Mouse (Mus musculus) right cerebral cortex, postnatal 36 days (tissue): ENCODE data around the gene Olfr97.
"Not testable (repeated sequence)": the region's sequence is repeated elsewhere in the genome, so short reads cannot be mapped to it uniquely, and the experiment has no call there.

ENCODE experiments used
- DNase-seq, 2 experiments: peaks; one replicate each; pipeline ENCODE4 v3.0.0; 2022; ENCODE audit warnings: low spot score in 2 of 2, mixed read lengths in 1 of 2

The Olfr97 gene

GRCm38 (mm10) chr17:37237230-37237629, at the start of gene Olfr97:
Gene Olfr97, minus strand, starts transcription at chr17:37237330.
- DNase-seq: not testable (repeated sequence)

DNA sequence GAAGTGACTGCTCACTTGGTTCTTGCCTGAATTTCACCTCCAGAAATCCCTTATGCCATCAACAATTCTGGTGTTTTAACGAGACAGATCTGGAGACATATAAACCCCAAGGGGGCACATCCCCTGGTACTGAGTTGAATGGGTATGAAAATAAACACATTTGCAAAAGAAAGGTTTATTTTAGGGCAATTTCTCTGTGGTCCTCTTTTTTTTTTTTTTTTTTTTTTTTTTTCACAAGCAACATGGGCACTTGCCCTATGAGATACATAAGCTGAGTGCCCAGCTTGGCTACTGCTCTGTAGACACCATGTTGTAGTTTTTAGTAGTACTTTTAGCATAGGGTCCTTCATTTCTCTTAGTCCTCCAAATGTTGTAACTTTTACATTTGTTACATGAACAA, 46.2 kb upstream of the Olfr97 start, which contains the start of gene Olfr99:
TSS of gene Olfr99 (minus strand) at position 101 of the 400 bp plus-strand sequence.
- no peak for DNase-seq

DNA sequence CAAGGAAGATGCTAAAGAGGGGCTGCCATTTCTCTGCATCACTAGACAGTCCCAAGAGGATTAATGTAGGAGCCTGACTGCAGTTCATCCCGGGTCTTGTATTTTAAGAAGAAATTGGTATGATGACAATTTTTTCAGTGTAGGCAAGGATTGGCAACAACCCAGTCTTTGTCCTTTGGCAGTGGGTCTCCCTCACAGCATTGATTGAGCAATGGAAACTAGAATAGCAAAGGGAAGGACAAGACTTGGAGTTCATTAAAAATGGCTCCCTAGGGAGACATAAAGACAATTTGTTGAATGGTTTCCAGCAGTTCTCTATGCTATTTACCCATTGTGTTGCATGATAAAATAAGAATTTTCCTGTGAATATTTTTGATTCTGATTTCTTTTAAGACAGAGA, 43.2 kb upstream of the Olfr97 start:
- no peak for DNase-seq

DNA sequence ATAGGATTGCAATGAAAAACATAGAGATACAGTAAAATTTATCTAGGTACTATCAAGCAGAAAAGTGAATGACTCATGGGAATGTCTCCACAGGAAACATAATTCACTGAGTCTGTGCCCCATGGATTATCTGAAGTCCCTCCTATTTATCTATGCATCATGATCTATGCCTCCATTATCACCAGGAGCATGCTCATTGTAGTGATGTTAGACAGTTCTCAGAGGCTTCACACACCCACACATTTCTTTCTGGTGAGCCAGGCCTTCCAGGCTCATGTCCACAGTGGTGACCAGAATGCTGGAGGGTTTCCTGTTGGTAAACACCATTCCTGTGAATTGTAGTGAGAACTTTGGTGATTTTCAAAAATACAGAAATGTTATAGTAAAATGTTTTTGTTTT, 39.4 kb upstream of the Olfr97 start:
- no peak for DNase-seq

- no peak for DNase-seq
Observed at GRCm38 (mm10) chr17:37275626-37276248, 38.6 kb upstream of the Olfr97 start.

- DNase-seq: no peak
Observed at GRCm38 (mm10) chr17:37270702-37271092, 33.6 kb upstream of the Olfr97 start.

- DNase-seq: peak; percentile 78 to 86
Observed at GRCm38 (mm10) chr17:37270058-37270701, 33.0 kb upstream of the Olfr97 start, which contains the start of gene H2-M3. Gene H2-M3, plus strand, starts transcription at chr17:37270220.

DNA sequence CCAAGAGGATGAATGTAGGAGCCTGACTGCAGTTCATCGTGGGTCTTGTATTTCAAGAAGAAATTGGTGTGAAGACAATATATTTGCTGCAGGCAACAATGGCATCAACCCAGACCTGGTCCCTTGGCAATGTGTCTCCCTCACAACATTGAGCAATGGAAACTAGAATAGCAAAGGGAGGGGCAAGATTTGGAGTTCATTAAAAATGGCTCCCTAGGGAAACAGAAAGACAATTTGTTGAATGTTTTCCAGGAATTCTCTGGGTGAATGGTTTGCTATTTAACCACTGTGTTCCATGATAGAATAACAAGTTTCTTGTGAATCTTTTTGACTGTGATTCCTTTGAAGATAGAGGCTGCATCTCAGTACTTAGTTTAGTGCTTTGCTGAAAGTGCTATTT, 26.5 kb upstream of the Olfr97 start, which contains the start of gene Olfr98:
TSS of gene Olfr98 (minus strand) at position 124 of the 400 bp plus-strand sequence.
- no peak for DNase-seq

GRCm38 (mm10) chr17:37250544-37250943, 13.4 kb upstream of the Olfr97 start:
- no peak for DNase-seq

DNA sequence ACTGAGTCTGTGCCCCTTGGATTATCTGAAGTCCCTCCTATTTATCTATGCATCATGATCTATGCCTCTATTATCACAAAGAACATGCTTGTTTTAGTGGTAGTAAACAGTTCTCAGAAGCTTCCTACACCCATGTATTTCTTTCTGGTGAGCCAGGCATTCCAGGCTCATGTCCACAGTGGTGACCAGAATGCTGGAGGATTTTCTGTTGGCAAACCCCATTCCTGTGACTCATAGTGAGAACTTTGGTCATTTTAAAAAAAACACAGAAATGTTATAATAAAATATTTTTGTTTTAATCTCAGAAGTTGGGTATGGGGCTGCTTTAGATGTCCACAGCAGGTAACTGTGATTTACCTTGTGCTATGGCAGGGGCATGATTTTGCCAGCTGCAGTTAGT, 12.3 kb upstream of the Olfr97 start:
- DNase-seq: no peak

- peak in 1 of 2 experiments; percentile 8 for DNase-seq
Observed at GRCm38 (mm10) chr17:37246715-37247114, 9.6 kb upstream of the Olfr97 start.

DNA sequence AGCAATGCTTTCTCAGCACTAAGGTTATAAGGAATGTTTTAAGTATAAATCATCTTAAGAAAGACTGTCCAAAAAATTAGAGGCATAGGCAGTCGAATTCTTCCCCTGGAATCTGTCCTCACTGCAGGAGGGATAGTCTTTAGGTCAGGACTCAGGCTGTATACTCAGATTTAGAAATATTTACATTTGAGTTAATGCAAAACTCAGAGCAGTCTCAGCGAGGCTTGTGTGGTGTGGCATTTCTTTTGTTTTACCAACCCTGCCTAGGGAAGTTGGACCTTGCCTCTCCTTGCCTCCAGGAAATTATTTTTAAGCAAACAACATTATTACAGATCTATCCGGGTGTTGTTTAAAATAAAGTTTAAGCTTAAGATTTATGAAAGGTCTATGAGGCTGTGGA, 5.1 kb upstream of the Olfr97 start:
- DNase-seq: no peak

DNA sequence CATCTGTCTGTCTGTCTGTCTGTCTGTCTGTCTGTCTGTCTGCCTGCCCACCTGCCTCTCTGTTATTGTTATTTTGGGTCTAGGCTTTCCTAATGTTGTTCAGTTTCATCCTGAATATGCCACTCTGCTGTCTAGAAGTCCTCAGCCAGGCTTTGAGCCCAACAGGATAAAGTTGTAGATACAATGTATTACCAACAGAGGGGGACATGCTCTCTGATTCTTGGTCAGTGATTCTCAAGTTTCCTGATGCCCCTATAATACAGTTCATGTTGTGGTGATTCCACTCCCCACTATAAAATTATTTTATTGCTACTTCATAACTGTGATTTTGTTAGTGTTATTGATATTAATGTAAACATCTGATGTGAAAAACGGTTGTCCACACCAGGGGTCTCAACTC, 15.3 kb downstream of the Olfr97 start:
- no peak for DNase-seq

- no peak for DNase-seq
Observed at GRCm38 (mm10) chr17:37219846-37220245, 17.3 kb downstream of the Olfr97 start, which contains the start of gene Olfr96. Gene Olfr96, plus strand, starts transcription at chr17:37220146.

- DNase-seq: no peak
Observed at GRCm38 (mm10) chr17:37218486-37218885, 18.6 kb downstream of the Olfr97 start.

GRCm38 (mm10) chr17:37213018-37213417, 24.1 kb downstream of the Olfr97 start, which contains the start of gene Olfr95:
Gene Olfr95, minus strand, starts transcription at chr17:37213118.
- DNase-seq: no peak

GRCm38 (mm10) chr17:37210884-37211768, 26.0 kb downstream of the Olfr97 start:
- DNase-seq: peak in 1 of 2 experiments; percentile 17

- DNase-seq: no peak
Observed at GRCm38 (mm10) chr17:37203917-37204236, 33.3 kb downstream of the Olfr97 start.

DNA sequence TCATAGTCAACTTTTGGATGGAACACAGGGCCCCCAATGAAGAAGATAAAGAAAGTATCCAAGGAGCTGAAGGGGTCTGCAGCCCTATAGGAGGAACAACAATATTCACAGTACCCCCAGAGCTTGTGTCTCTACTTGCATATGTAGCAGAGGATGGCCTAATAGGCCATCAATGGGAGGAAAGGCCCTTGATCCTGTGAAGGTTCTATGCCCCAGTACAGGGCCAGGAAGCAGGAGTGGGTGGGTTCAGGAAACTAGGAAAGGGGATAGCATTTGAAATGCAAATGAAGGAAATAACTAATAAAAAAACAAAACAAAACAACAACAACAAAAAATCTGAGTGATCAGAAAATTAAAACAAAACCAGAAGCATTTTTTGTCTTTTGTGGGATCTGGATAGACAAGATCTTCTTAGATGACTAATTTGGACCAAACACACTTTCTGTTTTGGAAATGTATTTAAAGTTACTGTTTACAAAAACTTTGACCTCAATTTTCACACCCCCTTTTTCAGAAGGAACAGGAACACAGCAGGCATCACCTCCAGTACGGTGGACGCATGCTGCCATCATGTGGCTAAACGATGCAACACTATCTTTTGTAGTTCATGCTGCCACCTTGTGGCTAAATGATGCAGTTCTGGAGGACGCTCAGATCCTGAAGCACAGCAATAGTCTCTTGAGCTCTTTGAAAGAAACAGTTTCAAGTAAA, 33.8 kb downstream of the Olfr97 start:
- DNase-seq: peak; percentile 76

DNA sequence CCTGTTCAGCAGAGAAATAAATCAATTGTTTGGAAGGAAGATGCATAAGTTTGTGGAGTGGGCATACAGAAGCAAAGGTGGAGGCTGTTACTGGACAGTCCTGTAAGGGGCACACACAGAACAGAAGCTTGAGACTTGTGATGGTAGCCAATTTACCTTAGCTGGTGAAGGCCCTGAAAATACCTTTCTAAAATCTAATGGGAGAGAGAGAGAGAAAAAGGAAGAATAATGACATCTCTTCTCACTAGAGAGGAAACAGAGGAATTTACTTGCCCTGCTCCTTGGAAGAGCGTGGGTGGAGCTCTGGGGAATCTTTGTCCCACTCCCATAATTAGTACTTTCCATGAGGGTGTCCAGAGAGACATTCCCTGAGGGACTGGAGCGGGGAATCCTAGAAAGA, 36.2 kb downstream of the Olfr97 start, which contains the start of gene Olfr94:
TSS of gene Olfr94 (minus strand) at position 101 of the 400 bp plus-strand sequence.
- DNase-seq: no peak
